Mouse (Mus musculus): ENCODE data around the gene Zfp524. TPM values are rescaled to one million over a fixed set of nuclear protein-coding genes. Genes with fewer than 3 reads are reported as not detected.
A peak's percentile ranks its signal among the peaks of the same experiment; 100 is the strongest.
"Not testable (repeated sequence)": the region's sequence is repeated elsewhere in the genome, so short reads cannot be mapped to it uniquely, and the experiment has no call there.

The Zfp524 gene
- polyA plus RNA-seq, 1 experiment from 2014 or later: 9.3 TPM

- Histone ChIP-seq H3K36me3 (peaks cover 15% of the 10 kb centered on the region), H3K27ac (no peak overlapping the region), H3K9me3 (no peaks in the 10 kb centered on the region), H3K9ac (no peak overlapping the region), H3K27me3 (no peaks in the 10 kb centered on the region), H3K4me1 (peaks cover 16% of the 10 kb centered on the region), H3K4me3 (no peak overlapping the region), H3K4me2 (replicated peaks) (no peak overlapping the region)
- no peak for ATAC-seq (ENCODE audit: insufficient number of reproducible peaks, insufficient read depth, low FRiP score, low TSS enrichment)
- 91% methylated on average over 16 of the region's 16 CpGs for WGBS
Measured at GRCm38 (mm10) chr7:5017352-5017751, 3.1 kb downstream of the Zfp524 start.

- WGBS: 95% methylated on average over 21 of the region's 21 CpGs
Measured at GRCm38 (mm10) chr7:5017931-5018330, 3.7 kb downstream of the Zfp524 start.

GRCm38 (mm10) chr7:5019576-5019975, 5.4 kb downstream of the Zfp524 start:
- 27% methylated on average over 8 of the region's 8 CpGs for WGBS
- not testable (repeated sequence) for H3K9me3 ChIP-seq; ATAC-seq (ENCODE audit: insufficient number of reproducible peaks, insufficient read depth, low FRiP score, low TSS enrichment); H3K27me3 ChIP-seq
- peak overlapping the region; percentile 98 for H3K27ac ChIP-seq
- H3K4me1 ChIP-seq: peaks cover 11% of the 10 kb centered on the region
- H3K9ac ChIP-seq: peak overlapping the region; percentile 92; the same call in 1 of the 2 replicates
- H3K36me3 ChIP-seq: peaks cover 25% of the 10 kb centered on the region
- H3K4me3 ChIP-seq: peak overlapping the region; percentile 87
- H3K4me2 ChIP-seq (replicated peaks): peak overlapping the region; percentile 82

More at GRCm38 (mm10) chr7:5017931-5018330, 3.7 kb downstream of the Zfp524 start:
- Histone ChIP-seq H3K27ac (no peak overlapping the region), H3K9ac (no peak overlapping the region), H3K27me3 (no peaks in the 10 kb centered on the region), H3K4me2 (replicated peaks) (no peak overlapping the region), H3K4me3 (no peak overlapping the region), H3K9me3 (no peaks in the 10 kb centered on the region), H3K36me3 (peaks cover 14% of the 10 kb centered on the region), H3K4me1 (peaks cover 16% of the 10 kb centered on the region)
- ATAC-seq (ENCODE audit: insufficient number of reproducible peaks, insufficient read depth, low FRiP score, low TSS enrichment): no peak

GRCm38 (mm10) chr7:5020000-5020681, 5.9 kb downstream of the Zfp524 start, which contains the start of the genes Zfp865 and Ccdc106:
TSS of gene Zfp865 (plus strand) at chr7:5020376.
TSS of gene Ccdc106 (plus strand) at chr7:5020553.
- Histone ChIP-seq H3K9me3 (no peaks in the 10 kb centered on the region), H3K4me3 (peak within 1 kb of the TSS; percentile 87), H3K4me2 (replicated peaks) (peak within 1 kb of the TSS; percentile 82), H3K4me1 (peaks cover 11% of the 10 kb centered on the region), H3K27ac (peak within 1 kb of the TSS; percentile 98), H3K9ac (peak within 1 kb of the TSS; percentile 92), H3K36me3 (peaks cover 29% of the 10 kb centered on the region), H3K27me3 (no peaks in the 10 kb centered on the region)
- peak; percentile 83 for ATAC-seq (ENCODE audit: insufficient number of reproducible peaks, insufficient read depth, low FRiP score, low TSS enrichment)
- WGBS: under 1% methylated on average over 48 of the region's 49 CpGs

- Histone ChIP-seq H3K9ac (peak overlapping the region; percentile 92), H3K4me2 (replicated peaks) (peak overlapping the region; percentile 82), H3K4me1 (peaks cover 11% of the 10 kb centered on the region), H3K36me3 (peaks cover 33% of the 10 kb centered on the region), H3K27ac (peak overlapping the region; percentile 98), H3K9me3 (no peaks in the 10 kb centered on the region), H3K27me3 (no peaks in the 10 kb centered on the region), H3K4me3 (peak overlapping the region; percentile 87)
- WGBS: 0% methylated on average over 11 of the region's 15 CpGs
- ATAC-seq (ENCODE audit: insufficient number of reproducible peaks, insufficient read depth, low FRiP score, low TSS enrichment): peak; percentile 5
Measured at GRCm38 (mm10) chr7:5020685-5021084, 6.5 kb downstream of the Zfp524 start.

GRCm38 (mm10) chr7:5021197-5021596, 7.0 kb downstream of the Zfp524 start:
- Histone ChIP-seq H3K9ac (peak overlapping the region; percentile 92), H3K27ac (peak overlapping the region; percentile 98), H3K4me1 (peaks cover 7% of the 10 kb centered on the region), H3K4me2 (replicated peaks) (peak overlapping the region; percentile 82), H3K27me3 (no peaks in the 10 kb centered on the region), H3K36me3 (peaks cover 37% of the 10 kb centered on the region), H3K9me3 (no peaks in the 10 kb centered on the region), H3K4me3 (peak overlapping the region; percentile 87)
- WGBS: 49% methylated on average over 5 of the region's 5 CpGs
- no peak for ATAC-seq (ENCODE audit: insufficient number of reproducible peaks, insufficient read depth, low FRiP score, low TSS enrichment)

- no peak overlapping the region for H3K4me3 ChIP-seq
- no peak overlapping the region for H3K27ac ChIP-seq
- H3K9ac ChIP-seq: no peak overlapping the region
- ATAC-seq (ENCODE audit: insufficient number of reproducible peaks, insufficient read depth, low FRiP score, low TSS enrichment): no peak
- 95% methylated on average over 22 of the region's 22 CpGs for WGBS
- no peaks in the 10 kb centered on the region for H3K27me3 ChIP-seq
- H3K4me1 ChIP-seq: no peaks in the 10 kb centered on the region
- H3K36me3 ChIP-seq: peaks cover 92% of the 10 kb centered on the region
- peaks cover 49% of the 10 kb centered on the region for H3K9me3 ChIP-seq
- no peak overlapping the region for H3K4me2 ChIP-seq (replicated peaks)
Measured at GRCm38 (mm10) chr7:5029543-5029942, 15.3 kb downstream of the Zfp524 start.

GRCm38 (mm10) chr7:5029946-5030345, 15.7 kb downstream of the Zfp524 start:
- 92% methylated on average over 21 of the region's 21 CpGs for WGBS
- Histone ChIP-seq H3K9ac (no peak overlapping the region), H3K4me2 (replicated peaks) (no peak overlapping the region), H3K27ac (no peak overlapping the region), H3K4me3 (peak overlapping the region; percentile 5; the same call in 1 of the 2 replicates), H3K9me3 (peaks cover 49% of the 10 kb centered on the region), H3K36me3 (peaks cover 92% of the 10 kb centered on the region), H3K4me1 (no peaks in the 10 kb centered on the region), H3K27me3 (no peaks in the 10 kb centered on the region)
- no peak for ATAC-seq (ENCODE audit: insufficient number of reproducible peaks, insufficient read depth, low FRiP score, low TSS enrichment)

GRCm38 (mm10) chr7:5030554-5031275, 16.5 kb downstream of the Zfp524 start:
- H3K9me3 ChIP-seq: peaks cover 54% of the 10 kb centered on the region
- H3K36me3 ChIP-seq: peaks cover 96% of the 10 kb centered on the region
- no peaks in the 10 kb centered on the region for H3K27me3 ChIP-seq
- no peak overlapping the region for H3K27ac ChIP-seq
- no peak overlapping the region for H3K9ac ChIP-seq
- H3K4me3 ChIP-seq: peak overlapping the region; percentile 5; the same call in 1 of the 2 replicates
- no peak overlapping the region for H3K4me2 ChIP-seq (replicated peaks)
- 86% methylated on average over 63 of the region's 63 CpGs for WGBS
- ATAC-seq (ENCODE audit: insufficient number of reproducible peaks, insufficient read depth, low FRiP score, low TSS enrichment): no peak
- no peaks in the 10 kb centered on the region for H3K4me1 ChIP-seq

- H3K4me2 ChIP-seq (replicated peaks): no peak overlapping the region
- no peak for ATAC-seq (ENCODE audit: insufficient number of reproducible peaks, insufficient read depth, low FRiP score, low TSS enrichment)
- WGBS: 79% methylated on average over 46 of the region's 46 CpGs
- 0 out of 2 replicates have a peak overlapping the region, but pooled peaks have one; percentile 6 for H3K4me3 ChIP-seq
- no peak overlapping the region for H3K27ac ChIP-seq
- H3K9ac ChIP-seq: no peak overlapping the region
- H3K9me3 ChIP-seq: peaks cover 59% of the 10 kb centered on the region
- peaks cover 95% of the 10 kb centered on the region for H3K36me3 ChIP-seq
- H3K4me1 ChIP-seq: no peaks in the 10 kb centered on the region
- no peaks in the 10 kb centered on the region for H3K27me3 ChIP-seq
Measured at GRCm38 (mm10) chr7:5031496-5031895, 17.3 kb downstream of the Zfp524 start.

- H3K4me2 ChIP-seq (replicated peaks): no peak within 1 kb of the TSS
- H3K4me3 ChIP-seq: no peak within 1 kb of the TSS
- 91% methylated on average over 3 of the region's 3 CpGs for WGBS
- no peaks in the 10 kb centered on the region for H3K4me1 ChIP-seq
- no peak for ATAC-seq (ENCODE audit: insufficient number of reproducible peaks, insufficient read depth, low FRiP score, low TSS enrichment)
- H3K27ac ChIP-seq: no peak within 1 kb of the TSS
- peaks cover 56% of the 10 kb centered on the region for H3K9me3 ChIP-seq
- no peak within 1 kb of the TSS for H3K9ac ChIP-seq
- H3K27me3 ChIP-seq: no peaks in the 10 kb centered on the region
- H3K36me3 ChIP-seq: peaks cover 79% of the 10 kb centered on the region
Measured at GRCm38 (mm10) chr7:5033818-5034217, 19.6 kb downstream of the Zfp524 start, which contains the start of gene 4632433K11Rik. TSS of gene 4632433K11Rik (plus strand) at chr7:5034118.

Data from embryonic facial prominence, embryonic 12.5 days (tissue).